Mouse (Mus musculus): ENCODE results near the gene Zbtb16.

Zbtb16 gene

DNA sequence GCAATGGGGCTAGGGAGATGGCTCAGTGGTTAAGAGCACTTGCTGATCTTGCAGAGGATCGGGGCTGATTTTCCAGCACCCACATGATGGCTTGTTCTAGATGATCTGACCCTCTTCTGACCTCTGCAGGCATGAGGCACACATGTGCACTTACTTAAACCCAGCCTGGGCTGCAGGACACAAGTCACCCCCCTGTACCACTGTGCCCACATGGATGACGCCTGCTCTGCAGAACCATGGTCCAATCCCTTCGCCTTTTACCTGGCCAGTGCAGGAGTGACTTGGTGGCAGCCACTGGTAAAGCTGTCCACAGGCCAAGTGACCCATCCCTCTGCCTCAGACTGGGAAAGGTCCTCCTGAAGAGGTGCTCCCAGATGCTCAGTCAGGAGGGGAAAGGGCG lies 67.1 kb downstream of the Zbtb16 start:
- in situ Hi-C loops (cut with MboI, MseI): no loop called here

DNA sequence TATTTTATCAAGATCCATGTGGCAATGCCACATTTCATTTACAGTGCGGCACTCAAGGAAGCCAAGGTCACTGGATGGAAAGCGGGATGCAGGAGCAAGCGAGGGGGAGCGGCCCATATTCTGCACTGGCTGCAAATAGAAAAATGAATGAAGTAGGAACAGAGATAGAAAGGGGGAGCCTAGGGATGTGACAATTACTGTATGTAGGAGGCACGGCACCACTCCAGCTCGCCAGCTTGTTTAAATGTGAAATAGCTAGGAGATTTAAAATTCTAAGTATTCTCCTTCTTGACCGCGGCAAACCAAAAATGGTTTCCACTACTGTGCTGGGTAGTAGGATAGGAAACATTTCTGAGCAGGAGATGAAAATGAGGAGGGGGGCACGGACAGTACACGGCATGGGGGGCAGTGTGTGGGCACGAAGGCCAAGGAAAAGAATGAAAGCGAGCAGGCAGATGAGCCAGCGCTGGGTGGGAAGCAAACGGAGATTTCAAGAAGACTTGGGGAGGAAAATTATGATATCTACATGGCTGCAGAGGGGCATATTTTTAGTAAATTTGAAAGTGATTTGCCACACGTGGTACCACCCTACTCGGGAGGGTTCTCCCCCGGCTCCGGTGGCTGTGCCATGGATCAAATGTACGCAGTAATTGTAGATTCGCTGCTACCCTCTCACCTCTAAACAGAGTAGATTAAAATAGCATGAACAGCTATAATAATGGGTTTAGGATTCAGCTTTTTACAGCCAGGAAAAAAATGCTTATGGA lies 68.2 kb downstream of the Zbtb16 start:
- in situ Hi-C loops (cut with MboI, MseI): no loop called here

GRCm38 (mm10) chr9:48765927-48766326 lies 70.1 kb downstream of the Zbtb16 start:
- in situ Hi-C loops (cut with MboI, MseI): no loop called here

GRCm38 (mm10) chr9:48764311-48764710 lies 71.7 kb downstream of the Zbtb16 start:
- in situ Hi-C loops (cut with MboI, MseI): no loop called here

GRCm38 (mm10) chr9:48761732-48762637 lies 74.0 kb downstream of the Zbtb16 start:
- in situ Hi-C loops (cut with MboI, MseI): no loop called here

GRCm38 (mm10) chr9:48761175-48761556 lies 74.9 kb downstream of the Zbtb16 start:
- in situ Hi-C loops (cut with MboI, MseI): no loop called here

DNA sequence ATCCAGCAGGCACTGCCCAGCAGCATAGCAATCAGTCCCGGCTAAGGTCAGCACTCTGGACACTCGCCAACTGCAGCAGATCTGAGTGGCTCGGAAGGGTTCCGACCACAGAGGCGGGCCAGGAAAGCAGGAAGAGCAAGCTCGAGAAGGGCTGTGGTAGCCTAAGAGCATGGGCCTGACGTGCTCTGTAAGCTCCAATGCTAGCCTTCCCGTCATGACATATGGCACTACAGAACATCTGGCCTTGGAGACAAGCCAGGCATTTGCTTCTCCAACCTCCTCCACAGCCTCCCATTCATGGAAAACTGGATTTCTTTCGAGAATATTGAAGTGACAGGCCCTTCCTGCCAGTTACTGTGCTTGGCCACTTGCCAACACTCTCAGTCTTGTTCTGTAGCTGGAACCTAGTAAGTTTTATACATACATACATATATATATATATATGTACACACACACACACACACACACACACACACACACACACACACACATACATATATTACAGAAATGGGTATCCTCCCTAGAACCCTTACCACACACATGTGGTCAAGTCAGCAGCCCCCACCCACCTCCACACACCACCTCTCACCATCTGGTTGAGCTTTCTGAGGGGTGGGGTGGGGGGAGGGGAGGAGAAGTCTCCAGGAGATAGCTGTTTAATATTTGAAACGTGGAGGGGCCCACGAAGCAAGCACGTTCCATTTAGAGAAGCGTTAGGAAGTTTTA lies 75.4 kb downstream of the Zbtb16 start:
- in situ Hi-C loops (cut with MboI, MseI): no loop called here

DNA sequence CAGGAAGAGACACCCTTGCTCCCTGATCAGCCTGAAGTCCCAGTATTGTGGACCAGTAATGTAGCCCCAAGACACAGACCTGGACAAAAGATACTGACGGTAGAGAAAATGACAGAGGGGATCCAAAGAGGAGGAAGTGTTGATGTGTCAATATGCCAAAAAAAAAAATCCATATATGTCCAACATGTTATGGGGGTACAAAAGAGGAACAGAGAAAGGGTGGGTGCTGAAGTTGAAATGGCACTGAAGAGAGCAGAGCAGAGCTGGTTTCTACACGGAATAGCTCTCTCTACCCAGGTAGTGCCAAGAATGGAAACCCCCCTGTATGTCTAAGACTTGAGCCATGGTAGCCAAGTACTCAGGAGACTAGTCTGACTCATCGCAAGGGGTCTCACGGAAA lies 76.9 kb downstream of the Zbtb16 start:
- in situ Hi-C loops (cut with MboI, MseI): no loop called here

GRCm38 (mm10) chr9:48757650-48758580 lies 78.1 kb downstream of the Zbtb16 start:
- in situ Hi-C loops (cut with MboI, MseI): no loop called here

DNA sequence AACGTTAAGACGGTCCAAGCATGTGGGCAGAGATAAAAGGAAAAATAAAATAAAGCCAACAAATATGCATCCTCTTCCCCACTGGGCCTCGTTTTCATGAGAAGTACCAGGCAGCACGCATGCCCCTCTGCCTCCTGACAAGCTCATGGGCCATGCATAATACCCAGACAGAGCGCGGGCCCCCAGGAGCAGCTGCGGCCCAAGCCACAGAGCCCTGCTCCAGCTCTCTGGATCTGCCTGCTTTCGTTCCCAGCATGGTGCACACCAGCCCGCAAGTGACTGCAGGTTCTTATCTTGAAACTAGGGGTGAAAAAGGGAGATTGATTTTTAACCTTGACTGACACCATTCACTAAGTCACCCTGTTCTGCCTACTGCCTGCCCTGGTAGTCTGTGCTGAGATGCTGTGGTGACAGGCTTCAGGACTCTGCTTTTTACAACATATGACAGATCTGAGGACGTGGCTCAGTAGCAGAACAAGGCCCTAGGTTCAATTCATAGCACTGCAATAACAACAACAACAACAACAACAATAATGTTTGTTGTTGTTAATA lies 79.7 kb downstream of the Zbtb16 start:
- in situ Hi-C loops (cut with MboI, MseI): no loop called here

DNA sequence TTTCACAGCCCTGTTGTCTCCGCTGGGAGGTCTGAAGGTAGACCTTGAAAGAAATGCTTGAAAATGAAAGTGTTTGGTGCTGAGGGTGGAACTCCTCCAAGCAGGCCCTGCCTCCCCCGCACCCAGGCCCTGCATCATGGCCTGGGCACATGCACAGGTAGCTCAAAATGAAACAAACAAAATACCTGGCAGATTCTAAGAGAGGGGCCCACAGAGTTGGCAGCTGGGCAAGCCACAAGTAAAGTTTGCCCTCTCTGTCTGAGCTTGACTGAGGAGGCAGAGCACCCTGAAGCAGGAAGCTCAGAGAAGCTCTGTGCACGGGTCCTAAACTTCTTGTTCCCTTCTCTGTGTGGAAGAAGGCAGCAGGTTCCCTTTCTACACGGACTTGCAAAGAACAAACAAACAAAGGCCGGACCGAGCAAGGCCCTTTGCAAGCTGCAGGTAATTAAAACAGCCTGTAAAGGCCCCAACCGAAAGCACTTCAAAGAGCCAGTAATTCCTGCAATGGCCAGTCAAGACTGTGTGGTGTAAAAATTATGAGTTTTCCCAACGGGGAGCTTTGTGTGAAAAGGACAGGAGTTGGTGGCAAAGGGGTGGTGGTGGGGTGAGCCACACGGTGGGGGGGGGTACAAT lies 80.5 kb downstream of the Zbtb16 start:
- in situ Hi-C loops (cut with MboI, MseI): no loop called here

- in situ Hi-C loops (cut with MboI, MseI): no loop called here
These were observed 81.6 kb downstream of the Zbtb16 start for GRCm38 (mm10) chr9:48754418-48754817.

- in situ Hi-C loops (cut with MboI, MseI): no loop called here
These were observed 82.1 kb downstream of the Zbtb16 start for GRCm38 (mm10) chr9:48753881-48754280.

GRCm38 (mm10) chr9:48751900-48752299 lies 84.1 kb downstream of the Zbtb16 start:
- in situ Hi-C loops (cut with MboI, MseI): no loop called here

DNA sequence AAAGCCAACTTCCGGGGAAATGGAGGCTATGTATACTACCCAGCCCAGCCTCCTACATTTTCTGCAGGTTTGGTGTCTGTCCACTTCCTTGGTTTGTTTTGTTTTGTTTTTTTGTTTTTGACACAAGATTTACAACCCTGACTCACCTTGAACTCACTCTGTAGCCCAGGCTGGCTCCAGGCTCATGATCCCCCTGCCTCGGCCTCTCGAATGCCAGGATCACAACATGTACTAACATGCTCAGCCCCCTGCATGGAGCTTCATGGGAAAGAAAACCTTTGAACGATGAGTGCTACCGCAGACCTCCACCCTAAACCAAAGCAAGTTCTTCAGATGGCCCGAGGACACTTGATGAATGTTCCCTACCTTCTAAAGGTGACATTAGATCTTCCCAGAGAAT lies 86.4 kb downstream of the Zbtb16 start:
- in situ Hi-C loops (cut with MboI, MseI): no loop called here

DNA sequence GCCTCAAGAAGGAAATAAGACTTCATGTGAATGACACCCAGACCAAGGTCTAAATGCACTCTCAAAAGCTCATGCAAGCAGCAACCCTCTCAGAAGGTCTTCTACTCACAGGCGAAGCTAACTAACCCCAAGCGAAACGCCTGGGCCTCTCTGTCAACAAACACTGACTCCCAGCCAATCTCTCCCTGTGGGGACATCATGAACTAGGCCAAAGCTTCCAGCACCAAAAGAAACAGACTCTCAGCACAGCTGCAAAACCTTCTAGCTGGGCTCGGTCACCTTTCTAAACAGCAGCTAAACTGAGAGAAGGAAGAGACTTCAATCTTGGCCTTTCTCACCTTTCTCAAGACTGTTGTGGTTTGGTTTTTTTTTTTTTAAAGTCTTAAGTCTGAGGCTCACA lies 86.9 kb downstream of the Zbtb16 start:
- in situ Hi-C loops (cut with MboI, MseI): no loop called here

DNA sequence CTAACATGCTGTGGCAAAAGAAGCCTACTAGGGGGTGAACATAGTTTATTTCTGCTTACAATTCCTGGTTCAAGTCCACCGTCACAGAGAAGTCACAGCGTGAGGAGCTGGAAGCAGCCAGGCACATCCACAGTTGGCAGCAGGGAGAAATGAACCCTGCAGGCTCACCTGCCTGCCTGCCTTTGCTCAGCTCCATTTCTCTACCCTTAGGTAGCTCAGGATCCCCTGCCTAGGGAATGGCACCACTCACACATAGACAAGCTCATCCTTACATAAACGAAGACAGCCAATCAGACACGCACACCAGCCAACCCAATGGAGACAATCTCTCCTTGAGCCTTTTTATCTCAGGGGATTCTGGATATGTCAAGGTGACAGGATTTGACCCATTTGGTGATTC lies 87.3 kb downstream of the Zbtb16 start:
- in situ Hi-C loops (cut with MboI, MseI): no loop called here

DNA sequence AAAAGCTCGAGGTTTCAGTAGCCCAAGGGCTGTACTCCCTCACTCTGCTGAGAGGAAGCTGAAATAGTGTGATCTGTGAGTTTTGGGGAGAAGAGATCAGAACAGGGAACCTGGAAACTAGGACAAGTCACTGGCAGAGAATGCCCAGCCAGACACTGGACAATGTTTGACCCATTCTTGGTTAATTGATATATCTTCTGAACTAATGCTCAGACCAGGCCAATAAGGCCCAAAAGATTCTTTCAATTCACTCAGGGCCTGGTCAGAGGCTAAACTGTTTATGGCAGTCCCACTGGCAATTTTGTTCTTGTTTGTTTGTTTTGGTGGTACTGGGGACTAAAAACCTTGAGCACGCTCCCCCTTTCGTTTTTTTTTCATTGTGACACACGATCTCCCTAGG lies 87.8 kb downstream of the Zbtb16 start:
- in situ Hi-C loops (cut with MboI, MseI): no loop called here

GRCm38 (mm10) chr9:48746506-48746905 lies 89.5 kb downstream of the Zbtb16 start:
- in situ Hi-C loops (cut with MboI, MseI): no loop called here

GRCm38 (mm10) chr9:48745347-48746119 lies 90.5 kb downstream of the Zbtb16 start:
- in situ Hi-C loops (cut with MboI, MseI): no loop called here
